Mouse (Mus musculus) left cerebral cortex, adult 2 months (tissue): ENCODE data around the gene Gpr153. TPM values are rescaled to one million over a fixed set of nuclear protein-coding genes. Genes with fewer than 3 reads are reported as not detected.

Experiments
- DNase-seq, 2 experiments: peaks; one replicate each; pipeline ENCODE4 v3.0.0; 2021 to 2022; ENCODE audit warnings: low spot score in 2 of 2, mixed read lengths in 1 of 2; ENCODE audit errors: extremely low spot score in 1 of 2
- H3K27ac ChIP-seq: fragments of 200-600 bp; 2 replicates; pipeline ENCODE4 v1.8.1; 2022
- H3K4me3 ChIP-seq: fragments of 200-600 bp; 2 replicates; pipeline ENCODE4 v1.8.1; 2022
- CTCF ChIP-seq: fragments of 200-600 bp; IDR thresholded peaks from 2 replicates; pipeline ENCODE4 v1.8.1; 2022; ENCODE audit warnings: antibody characterized with exemption, mild to moderate bottlenecking, moderate library complexity
- intact Hi-C: fragments of 180-260 bp; cut with DNase I; formaldehyde crosslinking; loops from one replicate; pipeline ENCODE4 v1.15.1; 2025
- total RNA-seq, 2 experiments: library from RNA; stranded (reverse); gene quantifications; 2 replicates each; pipeline ENCODE4 v1.2.3; 2021

The Gpr153 gene
- total RNA-seq, 2 experiments from 2014 or later: 29.6 to 35.9 TPM

DNA sequence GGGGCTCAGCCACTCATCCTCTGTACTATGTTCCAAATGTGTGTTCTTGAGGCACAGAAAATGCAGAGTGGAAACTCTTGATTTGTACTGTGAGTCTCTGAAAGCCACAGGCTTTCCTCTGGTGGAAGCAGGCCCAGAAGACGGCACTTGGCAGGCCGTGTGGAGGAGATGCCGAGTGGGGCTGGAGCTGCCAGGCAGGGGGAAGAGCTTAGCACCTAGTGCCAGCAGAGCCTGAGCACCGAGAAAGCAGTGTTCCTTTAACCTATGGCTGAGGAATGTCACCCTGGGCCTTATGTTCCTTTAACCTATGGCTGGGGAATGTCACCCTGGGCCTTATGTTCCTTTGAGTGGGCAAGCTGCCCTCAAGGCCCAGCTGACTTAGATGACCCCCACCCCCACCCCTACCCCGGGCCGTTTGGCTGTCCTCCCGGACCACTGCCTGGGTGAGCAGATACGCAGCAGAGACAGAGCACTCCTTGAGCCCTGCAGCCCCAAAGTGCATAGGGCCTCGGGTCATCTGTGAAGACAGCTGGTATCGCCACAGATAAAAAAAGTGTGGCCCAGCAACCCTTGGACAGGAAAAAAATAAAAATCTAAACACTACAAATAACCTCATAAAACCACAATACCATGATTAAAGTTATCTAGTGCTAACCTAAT is 7.7 kb upstream of the Gpr153 start:
- DNase-seq: peak in 1 of 2 experiments; percentile 53
- TF ChIP-seq CTCF: no peak
- intact Hi-C loops: no loop called here
- H3K4me3 ChIP-seq: no peak overlapping the region
- no peak overlapping the region for H3K27ac ChIP-seq

DNA sequence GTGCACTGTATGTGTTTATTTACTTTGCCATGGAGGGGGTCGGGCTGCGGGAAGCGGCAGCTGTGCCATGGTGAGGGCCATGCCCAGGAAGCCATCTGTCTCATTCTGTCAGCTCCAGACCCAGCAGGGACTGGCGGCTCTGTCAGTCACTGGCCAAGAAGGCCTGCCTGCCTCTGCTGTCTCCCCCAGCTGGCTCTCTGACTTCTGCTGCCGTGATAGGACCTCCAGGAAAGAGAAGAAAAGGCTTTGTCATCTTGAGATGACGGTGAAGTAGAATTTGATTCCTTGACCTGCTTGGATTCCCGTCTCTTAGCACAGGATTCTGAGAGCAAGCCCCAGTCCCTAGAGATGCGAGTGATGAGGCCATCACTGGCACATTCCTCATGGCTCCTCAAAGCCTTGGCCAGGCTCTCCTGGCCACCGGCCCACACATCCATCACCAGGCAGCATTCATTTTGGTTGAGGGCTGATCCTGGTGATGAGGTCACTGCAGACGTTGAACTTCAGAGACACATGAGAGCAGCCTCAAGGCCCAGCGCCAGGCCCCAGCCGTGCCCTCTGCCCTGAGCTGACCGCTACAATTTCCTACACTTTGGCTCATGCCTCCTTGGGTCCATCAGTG is 6.2 kb upstream of the Gpr153 start:
- intact Hi-C loops: no loop called here
- H3K4me3 ChIP-seq: no peak overlapping the region
- DNase-seq: no peak
- H3K27ac ChIP-seq: no peak overlapping the region
- no peak for TF ChIP-seq CTCF

DNA sequence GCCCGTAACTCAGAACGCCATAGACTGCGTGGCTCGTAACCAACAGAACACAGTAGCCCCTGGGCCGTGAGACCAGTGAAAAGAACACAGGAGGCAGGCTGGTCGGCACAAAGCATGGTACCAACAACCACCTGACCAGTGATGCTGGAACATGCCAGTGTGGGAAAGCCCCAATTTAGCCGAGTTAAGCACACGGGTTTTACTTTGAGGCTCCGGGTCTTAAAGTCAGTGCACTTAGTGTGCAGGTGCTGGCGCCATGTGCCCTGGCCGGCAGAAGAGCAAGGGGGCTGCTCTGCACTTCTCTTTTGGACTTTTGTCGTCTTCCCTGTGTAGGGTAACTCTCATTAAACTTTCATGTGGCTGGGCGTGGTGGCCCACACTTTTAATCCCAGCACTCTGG is 4.1 kb upstream of the Gpr153 start:
- Histone ChIP-seq H3K4me3 (no peak overlapping the region), H3K27ac (no peak overlapping the region)
- no peak for DNase-seq
- intact Hi-C loops: no loop called here
- no peak for TF ChIP-seq CTCF

DNA sequence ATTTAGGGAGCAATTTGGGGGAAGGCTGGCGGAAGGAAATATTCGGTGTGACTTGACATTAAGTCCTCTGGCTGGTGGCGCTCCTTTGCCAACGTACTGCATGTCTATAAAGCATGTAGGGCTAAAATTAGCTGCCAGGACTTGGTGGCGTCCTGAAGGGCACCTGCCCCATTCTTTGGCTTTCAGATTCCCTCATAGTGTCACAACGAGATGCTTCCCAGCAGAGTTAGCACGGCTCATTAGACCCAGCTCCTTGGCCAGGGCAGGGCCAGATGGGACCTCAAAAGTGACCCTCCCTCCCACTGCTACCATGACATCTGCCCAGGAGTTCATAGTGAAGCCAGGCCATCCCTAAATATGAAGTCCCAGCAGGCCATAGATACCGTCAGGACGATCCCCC is 3.4 kb upstream of the Gpr153 start:
- Histone ChIP-seq H3K4me3 (no peak overlapping the region), H3K27ac (no peak overlapping the region)
- intact Hi-C loops: no loop called here
- no peak for DNase-seq
- TF ChIP-seq CTCF: no peak

DNA sequence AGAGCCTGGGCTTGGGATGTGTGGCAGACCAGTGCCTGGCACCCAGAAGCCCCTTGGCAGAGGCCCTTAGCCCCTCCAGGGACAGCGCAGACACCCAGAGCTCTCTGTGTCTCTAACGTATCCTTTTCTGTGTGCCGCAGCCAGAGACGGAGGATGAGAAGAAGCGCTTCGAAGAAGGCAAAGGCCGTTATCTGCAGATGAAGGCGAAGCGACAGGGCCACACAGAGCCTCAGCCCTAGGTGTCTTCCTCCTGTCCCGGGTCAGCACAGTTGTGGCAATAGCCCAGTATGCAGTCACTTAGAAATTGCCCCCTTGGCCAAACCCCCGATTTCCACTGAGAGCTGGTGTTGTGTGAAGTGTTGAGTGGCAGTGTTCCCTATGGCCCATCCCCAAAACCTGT is 2.7 kb upstream of the Gpr153 start:
- intact Hi-C loops: no loop called here
- DNase-seq: no peak
- H3K27ac ChIP-seq: no peak overlapping the region
- no peak overlapping the region for H3K4me3 ChIP-seq
- no peak for TF ChIP-seq CTCF

DNA sequence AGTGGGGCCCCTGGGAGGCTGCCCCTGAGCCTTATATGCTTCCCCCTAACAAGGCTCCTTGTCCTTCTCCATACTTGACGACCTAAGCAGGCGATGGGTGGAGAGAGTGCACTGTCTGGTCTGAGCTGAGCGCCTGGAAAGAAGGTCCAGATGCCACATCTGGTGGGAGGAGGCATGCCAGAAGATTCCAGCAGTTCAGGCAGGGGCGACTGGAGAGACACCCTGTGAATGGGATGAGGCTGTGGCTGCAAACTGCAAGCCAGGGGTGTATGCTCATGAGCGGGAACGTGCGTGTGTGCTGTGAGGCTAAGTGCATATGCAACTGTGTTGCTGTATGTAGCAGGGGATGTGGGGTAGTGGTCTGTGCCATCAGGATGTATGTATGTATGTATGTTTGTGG is 2.0 kb upstream of the Gpr153 start:
- Histone ChIP-seq H3K27ac (no peak overlapping the region), H3K4me3 (no peak overlapping the region)
- no peak for TF ChIP-seq CTCF
- DNase-seq: no peak
- intact Hi-C loops: loop anchor here (2.0 kb wide), 1 partner anchor 45 kb away; no protein-coding TSS in a partner anchor

DNA sequence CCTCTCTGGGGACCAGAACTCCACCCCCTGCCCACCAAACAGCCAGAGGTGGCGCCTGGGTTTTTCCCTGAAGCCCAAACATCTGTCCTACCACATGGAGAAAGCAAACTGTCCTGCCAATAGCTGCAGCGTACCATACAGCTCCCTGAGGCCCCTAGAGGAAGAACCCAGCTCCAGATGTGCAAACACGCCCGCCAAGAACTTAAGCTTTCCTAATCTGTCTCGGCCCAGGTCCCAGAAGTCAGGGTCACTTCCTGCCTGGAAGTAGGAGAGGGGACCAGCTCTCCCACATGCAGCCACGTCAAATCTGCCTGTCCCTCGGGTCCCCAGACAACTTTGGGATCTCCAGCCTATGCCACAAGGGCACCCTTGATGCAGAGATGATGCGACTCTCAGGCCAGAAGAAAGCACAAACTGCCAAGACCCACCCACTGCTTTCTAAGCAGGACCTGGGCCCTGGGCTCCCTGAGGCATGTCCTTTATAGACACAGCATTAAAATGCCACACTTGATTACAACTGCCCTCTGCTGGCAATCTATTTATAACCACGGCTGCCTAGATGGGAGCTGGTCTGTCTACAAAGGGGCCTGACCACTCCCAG is 1.5 kb upstream of the Gpr153 start:
- no peak overlapping the region; the same call in 1 of the 2 replicates for H3K27ac ChIP-seq
- DNase-seq: no peak
- intact Hi-C loops: loop anchor here (2.0 kb wide), 1 partner anchor 46 kb away; no protein-coding TSS in a partner anchor
- TF ChIP-seq CTCF: peak; percentile 29
- H3K4me3 ChIP-seq: no peak overlapping the region

DNA sequence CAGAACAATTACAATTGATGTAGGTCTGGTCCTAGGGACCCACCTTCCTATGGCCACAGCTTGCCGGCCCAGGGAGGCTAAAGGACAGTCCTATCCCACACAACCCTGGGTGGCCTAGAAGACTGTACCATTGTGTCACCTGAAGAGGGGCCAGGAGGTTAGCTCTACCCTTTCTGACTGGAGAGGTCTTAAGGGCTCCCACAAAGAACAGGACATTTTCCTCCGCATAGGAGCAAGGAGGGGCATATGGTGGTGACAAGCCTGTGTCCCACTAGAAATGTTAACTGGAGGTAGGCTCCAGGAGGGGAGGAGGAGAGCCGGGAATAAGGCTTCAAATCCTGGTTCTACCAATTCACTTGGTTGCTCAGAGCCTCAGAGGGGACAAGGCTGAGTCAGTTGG is 841 bp upstream of the Gpr153 start:
- no peak for TF ChIP-seq CTCF
- H3K27ac ChIP-seq: peak overlapping the region; percentile 58
- no peak overlapping the region for H3K4me3 ChIP-seq
- no peak for DNase-seq
- intact Hi-C loops: loop anchor here (2.0 kb wide), 1 partner anchor 46 kb away; no protein-coding TSS in a partner anchor

DNA sequence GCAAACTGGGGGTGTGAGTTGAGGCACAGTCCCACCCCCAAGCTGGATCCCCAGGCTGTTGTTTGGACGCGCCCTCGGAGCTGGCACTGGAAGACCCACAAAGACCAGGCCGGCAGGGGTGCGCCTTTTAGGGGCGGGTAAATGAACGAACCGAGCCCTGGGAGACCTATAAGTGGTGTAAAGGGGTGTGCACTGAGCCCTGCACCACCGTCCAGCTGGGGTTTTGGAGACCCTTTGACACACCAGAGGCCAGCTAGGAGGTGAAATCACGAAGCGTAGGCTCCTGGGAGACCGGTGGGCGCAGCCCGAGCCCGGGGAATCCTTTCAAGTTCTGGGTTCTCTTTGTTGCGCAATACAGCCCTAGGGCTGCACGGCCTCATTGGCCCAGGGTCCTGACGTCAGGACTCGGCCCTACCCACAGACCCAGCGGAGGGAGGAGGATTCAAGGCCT is 674 bp downstream of the Gpr153 start:
- TF ChIP-seq CTCF: no peak
- intact Hi-C loops: no loop called here
- H3K4me3 ChIP-seq: peak overlapping the region; percentile 58
- DNase-seq: no peak
- H3K27ac ChIP-seq: peak overlapping the region; percentile 72

DNA sequence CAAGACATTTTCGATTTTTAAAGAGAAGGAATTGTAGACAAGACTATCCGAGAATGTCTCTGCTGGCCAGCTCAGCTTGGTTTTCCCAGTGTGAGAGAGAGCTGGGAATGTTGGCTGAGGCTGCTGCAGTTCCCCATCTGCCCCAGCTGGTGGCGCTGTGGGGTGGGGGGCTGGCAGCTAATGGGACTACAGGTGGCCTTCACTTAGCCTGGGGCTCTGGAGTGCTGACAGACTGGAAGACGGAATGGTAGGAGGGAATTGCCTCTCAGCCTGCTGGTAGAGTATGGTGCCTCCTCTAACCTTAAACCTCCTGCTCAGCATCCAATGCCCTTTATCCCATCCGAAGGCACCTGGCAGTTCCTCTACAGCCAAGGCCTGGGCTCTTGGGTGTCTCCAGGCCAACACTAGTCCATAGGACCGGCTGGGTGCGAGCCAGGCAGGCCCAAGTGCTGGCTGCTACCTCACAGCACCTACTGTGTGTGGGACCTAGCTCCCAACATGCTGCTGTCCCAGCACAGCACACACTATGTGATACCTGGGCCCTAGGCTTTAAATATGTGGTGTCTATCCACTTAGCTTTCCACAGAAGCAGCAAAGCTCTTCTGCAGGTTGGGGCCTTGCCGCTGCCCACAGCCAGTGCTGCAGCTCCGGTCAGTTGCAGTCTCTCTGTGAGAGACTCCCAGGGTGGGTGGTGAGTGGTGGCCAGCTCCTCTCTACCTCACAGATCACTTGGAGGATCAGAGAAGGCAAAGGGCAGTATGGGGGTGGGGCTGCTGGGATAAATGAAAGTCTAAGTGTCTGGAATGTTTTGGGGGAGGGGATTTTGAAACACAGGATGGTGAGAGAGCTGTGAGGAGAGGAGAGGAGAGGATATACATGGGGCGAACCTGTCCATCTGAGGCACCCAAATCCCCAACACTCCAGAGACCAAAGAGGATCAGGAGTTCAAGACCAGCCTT is 2.6 kb downstream of the Gpr153 start:
- no peak overlapping the region for H3K4me3 ChIP-seq
- H3K27ac ChIP-seq: no peak overlapping the region
- intact Hi-C loops: no loop called here
- no peak for DNase-seq
- TF ChIP-seq CTCF: peak; percentile 72

DNA sequence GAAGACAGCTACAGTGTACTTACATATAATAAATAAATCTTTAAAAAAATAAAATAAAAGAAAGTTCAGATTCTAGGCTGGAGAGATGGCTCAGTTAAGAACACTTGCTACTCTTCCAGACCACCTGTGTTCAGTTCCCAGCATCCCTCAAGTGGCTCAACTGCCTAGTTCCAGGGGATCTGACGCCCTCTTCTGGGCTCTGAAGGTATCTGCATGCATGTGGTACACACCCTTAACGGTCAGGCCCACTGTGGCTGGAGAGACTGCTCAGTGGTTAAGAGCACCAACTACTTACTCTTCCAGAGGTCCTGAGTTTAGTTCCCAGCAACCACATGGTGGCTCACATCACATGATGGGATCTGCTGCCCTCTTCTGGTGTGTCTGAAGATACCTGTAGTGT is 3.9 kb downstream of the Gpr153 start:
- Histone ChIP-seq H3K4me3 (no peak overlapping the region), H3K27ac (no peak overlapping the region)
- TF ChIP-seq CTCF: no peak; the same call in 1 of the 2 replicates
- no peak for DNase-seq
- intact Hi-C loops: no loop called here
